Mouse (Mus musculus) ES-CJ7 (cell line): ENCODE results near the gene Pgs1.

Source experiments
- DNase-seq: peaks from one replicate; pipeline ENCODE4 v3.0.0; 2011; ENCODE audit warnings: low read depth, low spot score

Pgs1 gene

GRCm38 (mm10) chr11:118043293-118043907 lies 57.3 kb downstream of the Pgs1 start:
- peak; percentile 37 for DNase-seq

- DNase-seq: peak; percentile 68
Measured at GRCm38 (mm10) chr11:118049641-118050040, 63.5 kb downstream of the Pgs1 start.

- DNase-seq: no peak
Measured at GRCm38 (mm10) chr11:118050174-118050573, 64.1 kb downstream of the Pgs1 start.

GRCm38 (mm10) chr11:118058367-118058766 lies 72.3 kb downstream of the Pgs1 start:
- no peak for DNase-seq

GRCm38 (mm10) chr11:118058872-118059271 lies 72.8 kb downstream of the Pgs1 start:
- DNase-seq: no peak

GRCm38 (mm10) chr11:118060038-118060437 lies 73.9 kb downstream of the Pgs1 start:
- DNase-seq: no peak

- no peak for DNase-seq
Measured at GRCm38 (mm10) chr11:118067588-118067987, 81.5 kb downstream of the Pgs1 start.

GRCm38 (mm10) chr11:118068812-118069332 lies 82.8 kb downstream of the Pgs1 start:
- DNase-seq: no peak

GRCm38 (mm10) chr11:118071227-118071912 lies 85.3 kb downstream of the Pgs1 start:
- DNase-seq: no peak
